ENCODE assay signal across 31 mouse cellular contexts in genomic region chr1:179433828-179434227, GRCm38 (mm10).
DNase-seq lines count a peak whose midpoint lies in the region; ATAC-seq and TF ChIP-seq lines count a peak whose summit lies in the region.
"Had no signal": no experiment of that assay in that cellular context is flagged by ENCODE, and none has a peak within 500 bp of the region (broad histone marks: within the 10 kb centered on the region; RNA-seq: fewer than 3 reads in every experiment).

No protein-coding gene starts in this region.

- no peaks in the 10 kb centered on the region for H3K36me3 ChIP-seq in heart, postnatal 0 days (replicated peaks; ENCODE audit: control insufficient read depth, insufficient read depth, low read length)
- H3K36me3 ChIP-seq in heart, adult 2 months (ENCODE audit: control insufficient read depth, insufficient read depth, low read length), result no peaks in the 10 kb centered on the region; the same call in 1 of the 2 replicates
- H3K36me3 ChIP-seq in forebrain, embryonic 13.5 days (ENCODE audit: poor library complexity, severe bottlenecking), result no peaks in the 10 kb centered on the region
- H3K36me3 ChIP-seq: embryonic facial prominence, embryonic 10.5 days; embryonic facial prominence, embryonic 15.5 days; hindbrain, embryonic 10.5 days; limb, embryonic 10.5 days; limb, embryonic 15.5 days; stomach, embryonic 15.5 days had no signal

- TF ChIP-seq CTCF in heart, postnatal 0 days (IDR thresholded peaks at IDR 0.05; ENCODE audit: low read depth), result no peak
- no peak for TF ChIP-seq CTCF in heart, adult 2 months (IDR thresholded peaks at IDR 0.05)
- no peak for TF ChIP-seq CTCF in bone marrow macrophage, adult 2 months (IDR thresholded peaks at IDR 0.05; ENCODE audit: low read depth, low read length)

- H3K4me3 ChIP-seq in heart, postnatal 0 days (ENCODE audit: low read depth, low read length), result no peak overlapping the region
- no peak overlapping the region for H3K4me3 ChIP-seq in heart, adult 2 months
- no peak overlapping the region for H3K4me3 ChIP-seq in bone marrow macrophage, adult 2 months (ENCODE audit: insufficient read depth, low read length)
- H3K4me3 ChIP-seq in forebrain, embryonic 13.5 days, result no peak overlapping the region
- H3K4me3 ChIP-seq: embryonic facial prominence, embryonic 10.5 days; embryonic facial prominence, embryonic 15.5 days; gastrocnemius, adult 2 months; hindbrain, embryonic 10.5 days; limb, embryonic 10.5 days; limb, embryonic 15.5 days; stomach, embryonic 15.5 days had no signal

- no peak overlapping the region for H3K27ac ChIP-seq in heart, postnatal 0 days (ENCODE audit: low read depth)
- H3K27ac ChIP-seq in heart, adult 2 months, result no peak overlapping the region
- peak overlapping the region; percentile 78 for H3K27ac ChIP-seq in bone marrow macrophage, adult 2 months (ENCODE audit: insufficient read depth, low read depth, low read length)
- no peak overlapping the region for H3K27ac ChIP-seq in forebrain, embryonic 13.5 days
- H3K27ac ChIP-seq: embryonic facial prominence, embryonic 10.5 days; embryonic facial prominence, embryonic 15.5 days; gastrocnemius, adult 2 months; hindbrain, embryonic 10.5 days; kidney, postnatal 0 days; limb, embryonic 10.5 days; limb, embryonic 15.5 days; stomach, embryonic 15.5 days had no signal

- peak; percentile 30; the same call in 1 of the 2 replicates for ATAC-seq in heart, postnatal 0 days (ENCODE audit: insufficient read depth, low read depth)
- peak; percentile 26 for ATAC-seq in megakaryocyte, adult 5-6 weeks (ENCODE audit: poor library complexity, severe bottlenecking)
- no peak for ATAC-seq in forebrain, embryonic 13.5 days
- ATAC-seq: activated CD4-positive, CD25-positive, alpha-beta regulatory T cell, adult 4 months; hindbrain, embryonic 16.5 days; intestine, embryonic 16.5 days had no signal

- no peak for TF ChIP-seq EP300 in heart, postnatal 0 days (IDR thresholded peaks at IDR 0.05; ENCODE audit: low read depth)
- TF ChIP-seq EP300 in heart, adult 2 months (IDR thresholded peaks at IDR 0.05; ENCODE audit: insufficient read depth, low read depth, low read length), result no peak

- intact Hi-C loops in heart, adult 2 months (cut with DNase I), result no loop called here

- no peak for TF ChIP-seq POLR2A in heart, adult 2 months (IDR thresholded peaks at IDR 0.05; ENCODE audit: insufficient read depth, low read depth, low read length)
- no peak for TF ChIP-seq POLR2A in bone marrow macrophage, adult 2 months (IDR thresholded peaks at IDR 0.05; ENCODE audit: borderline replicate concordance, low read depth, low read length)

- 0 out of 2 replicates have a peak, but pooled peaks cover 3% of the 10 kb centered on the region for H3K9me3 ChIP-seq in heart, postnatal 0 days (replicated peaks; ENCODE audit: control insufficient read depth, low read length)
- no peaks in the 10 kb centered on the region for H3K9me3 ChIP-seq in forebrain, embryonic 13.5 days (replicated peaks)
- H3K9me3 ChIP-seq: embryonic facial prominence, embryonic 10.5 days; embryonic facial prominence, embryonic 15.5 days; hindbrain, embryonic 10.5 days; limb, embryonic 10.5 days; limb, embryonic 15.5 days; stomach, embryonic 15.5 days had no signal

- peaks cover 21% of the 10 kb centered on the region for H3K4me1 ChIP-seq in heart, postnatal 0 days (ENCODE audit: control insufficient read depth, insufficient read depth)
- no peaks in the 10 kb centered on the region for H3K4me1 ChIP-seq in heart, adult 2 months (ENCODE audit: control insufficient read depth, insufficient read depth, low read length)
- H3K4me1 ChIP-seq in bone marrow macrophage, adult 2 months (ENCODE audit: control insufficient read depth, insufficient read depth, low read length), result peaks cover 21% of the 10 kb centered on the region
- no peaks in the 10 kb centered on the region for H3K4me1 ChIP-seq in forebrain, embryonic 13.5 days
- H3K4me1 ChIP-seq: hindbrain, embryonic 10.5 days; limb, embryonic 15.5 days; stomach, embryonic 15.5 days had no signal

- no peak overlapping the region for H3K4me2 ChIP-seq in heart, postnatal 0 days (ENCODE audit: low read depth, low read length)
- no peak overlapping the region for H3K4me2 ChIP-seq in forebrain, embryonic 13.5 days
- H3K4me2 ChIP-seq: embryonic facial prominence, embryonic 15.5 days; limb, embryonic 15.5 days; stomach, embryonic 15.5 days had no signal

- no peak overlapping the region for H3K9ac ChIP-seq in heart, postnatal 0 days (replicated peaks; ENCODE audit: low read depth, low read length)
- H3K9ac ChIP-seq in heart, adult 2 months (ENCODE audit: low read depth, low read length), result no peak overlapping the region
- H3K9ac ChIP-seq in forebrain, embryonic 13.5 days, result no peak overlapping the region
- H3K9ac ChIP-seq: embryonic facial prominence, embryonic 15.5 days; limb, embryonic 15.5 days; stomach, embryonic 15.5 days had no signal

- H3K79me2 ChIP-seq in heart, adult 2 months (replicated peaks; ENCODE audit: control insufficient read depth, insufficient read depth, low read length), result no peaks in the 10 kb centered on the region

- H3K27me3 ChIP-seq in heart, postnatal 0 days (ENCODE audit: control insufficient read depth, insufficient read depth, low read length), result peaks cover 33% of the 10 kb centered on the region
- H3K27me3 ChIP-seq in heart, adult 2 months (ENCODE audit: control insufficient read depth, insufficient read depth, low read length), result no peaks in the 10 kb centered on the region
- H3K27me3 ChIP-seq in forebrain, embryonic 13.5 days, result no peaks in the 10 kb centered on the region
- H3K27me3 ChIP-seq: CH12.LX; embryonic facial prominence, embryonic 15.5 days; limb, embryonic 15.5 days; stomach, embryonic 15.5 days had no signal

- DNase-seq in heart, postnatal 0 days (ENCODE audit: low spot score), result no peak
- DNase-seq in heart, adult 2 months, result no peak
- peak; percentile 10 for DNase-seq in adipocyte (ENCODE audit: low spot score)
- no peak for DNase-seq in left cerebral cortex, adult 18-20 months (ENCODE audit: low spot score in 2 of 2)
- no peak for DNase-seq in adrenal gland, postnatal 25 days
- DNase-seq: adrenal gland, adult 8-10 months; cerebellum, postnatal 10 days; gastrocnemius, adult 2 months; heart, postnatal 14 days; kidney, adult 8-10 months; kidney, postnatal 4 days; lung, adult 2 months; lung, postnatal 14 days; midbrain, embryonic 14.5 days; retina, postnatal 1 day; right cerebral cortex, postnatal 14 days; thymus, postnatal 14 days had no signal

- WGBS in heart, postnatal 0 days, result 68% methylated on average over 7 of the region's 7 CpGs
- WGBS in heart, adult 2 months, result 71% methylated on average over 7 of the region's 7 CpGs
- WGBS in forebrain, embryonic 13.5 days, result 88% methylated on average over 7 of the region's 7 CpGs
